Mouse (Mus musculus) right cerebral cortex, postnatal 25 days (tissue): Measurements from ENCODE around the gene Mfsd13b.

ENCODE experiments used
- DNase-seq: peaks from one replicate; pipeline ENCODE4 v3.0.0; 2022

Mfsd13b gene

DNA sequence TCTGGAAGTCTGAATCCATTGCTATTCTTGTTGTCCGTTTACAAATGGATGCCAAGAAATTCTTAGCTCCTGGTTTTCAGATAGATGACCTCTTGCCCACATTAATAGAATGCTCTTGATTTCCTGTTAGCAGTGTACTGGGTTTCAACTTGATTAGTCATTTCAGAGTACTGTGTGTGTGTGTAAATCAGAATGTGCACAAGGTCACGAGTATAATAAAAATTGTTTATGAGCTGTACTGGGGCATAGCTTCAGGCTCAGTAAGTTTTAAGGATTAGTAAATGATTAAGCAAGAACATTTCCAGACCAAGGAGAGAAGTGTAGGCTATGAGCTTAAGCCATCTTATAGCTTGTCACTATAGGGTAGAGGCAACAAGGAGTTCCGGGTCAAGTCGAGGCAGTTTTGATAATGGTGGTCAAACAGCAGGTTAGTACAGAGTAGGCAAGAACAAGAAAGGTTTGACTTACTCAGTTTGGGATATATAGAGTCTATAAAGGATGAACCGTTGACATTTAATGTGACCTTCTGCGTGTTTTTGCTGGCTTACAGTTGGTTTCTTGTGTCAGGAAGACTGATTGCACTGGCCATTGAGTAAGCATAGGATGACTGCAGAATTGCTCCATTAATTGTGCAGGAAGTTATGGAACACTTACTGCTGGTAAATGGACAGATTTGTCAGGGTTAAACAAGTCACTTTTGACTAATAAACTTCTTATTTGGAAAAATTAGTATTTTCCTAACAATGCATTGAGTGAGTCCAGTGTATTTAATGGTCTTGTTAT, 63.6 kb downstream of the Mfsd13b start:
- no peak for DNase-seq

DNA sequence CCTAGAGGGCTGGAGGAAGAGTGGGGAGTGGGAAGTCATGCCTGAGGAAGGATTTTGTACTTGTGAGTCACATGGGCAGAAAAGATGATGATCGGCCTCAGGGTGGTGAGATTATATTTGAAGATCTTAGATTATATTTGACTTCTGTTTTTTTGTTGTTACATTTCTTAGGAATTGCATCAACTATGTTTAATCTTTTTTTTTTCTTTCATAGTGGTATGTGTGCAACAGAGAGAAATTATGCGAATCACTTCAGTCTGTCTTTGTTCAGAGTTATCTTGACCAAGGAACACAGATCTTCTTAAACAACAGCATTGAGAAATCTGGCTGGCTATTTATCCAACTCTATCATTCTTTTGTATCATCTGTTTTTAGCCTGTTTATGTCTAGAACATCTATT, 65.3 kb downstream of the Mfsd13b start:
- DNase-seq: no peak

DNA sequence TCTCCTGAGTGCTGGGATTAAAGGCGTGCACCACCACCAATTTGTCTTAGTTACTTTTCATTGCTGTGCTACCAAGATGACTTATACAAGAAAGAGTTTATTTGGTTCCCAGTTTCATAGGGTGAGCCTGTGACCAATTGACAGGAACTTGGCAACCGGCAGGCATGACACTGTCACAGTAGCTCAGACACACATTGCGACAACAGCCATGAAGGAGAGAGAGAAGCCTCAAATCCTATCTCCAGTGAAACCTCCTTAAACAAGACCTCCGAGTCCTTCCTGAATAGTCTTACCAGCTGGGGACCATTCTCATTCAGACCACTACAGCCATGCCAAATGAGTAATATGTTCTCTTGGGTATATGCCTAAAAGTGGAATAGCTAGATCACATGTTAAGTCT, 70.8 kb downstream of the Mfsd13b start:
- DNase-seq: no peak

DNA sequence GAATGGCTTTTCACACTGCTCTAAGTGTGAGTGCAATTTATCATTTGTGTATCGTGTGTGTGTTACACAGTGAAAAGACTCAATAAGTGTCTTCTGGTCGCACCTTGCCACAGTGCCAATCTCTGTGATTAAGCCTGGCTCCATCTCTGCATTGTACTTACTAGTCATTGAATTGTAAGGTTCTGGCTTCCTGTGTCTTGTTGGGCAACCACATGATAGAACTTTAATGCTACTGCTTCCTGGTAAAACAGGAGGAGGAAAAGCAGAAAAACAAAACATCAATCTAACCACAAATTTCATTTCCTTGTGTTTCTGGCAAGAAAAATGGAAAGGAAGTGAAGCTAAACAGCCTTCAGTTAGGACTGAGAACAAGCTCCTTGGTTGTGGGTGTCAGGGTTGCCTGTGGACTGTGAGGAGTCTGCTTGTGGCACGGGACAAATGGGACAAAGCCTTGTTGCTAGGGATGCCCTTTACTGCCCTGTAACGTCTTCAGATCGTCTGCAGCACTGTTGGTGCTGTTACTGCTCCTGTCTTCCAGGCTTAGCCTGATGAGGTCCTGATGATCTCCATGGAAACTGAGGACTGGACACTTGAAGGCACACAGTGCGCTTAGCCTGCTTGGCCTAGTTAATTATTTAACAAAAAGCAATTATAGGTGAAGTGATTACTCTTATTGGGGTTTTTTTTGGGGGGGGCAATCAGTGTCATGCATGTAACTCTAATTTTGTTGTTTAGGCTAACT, 77.3 kb downstream of the Mfsd13b start:
- no peak for DNase-seq

DNA sequence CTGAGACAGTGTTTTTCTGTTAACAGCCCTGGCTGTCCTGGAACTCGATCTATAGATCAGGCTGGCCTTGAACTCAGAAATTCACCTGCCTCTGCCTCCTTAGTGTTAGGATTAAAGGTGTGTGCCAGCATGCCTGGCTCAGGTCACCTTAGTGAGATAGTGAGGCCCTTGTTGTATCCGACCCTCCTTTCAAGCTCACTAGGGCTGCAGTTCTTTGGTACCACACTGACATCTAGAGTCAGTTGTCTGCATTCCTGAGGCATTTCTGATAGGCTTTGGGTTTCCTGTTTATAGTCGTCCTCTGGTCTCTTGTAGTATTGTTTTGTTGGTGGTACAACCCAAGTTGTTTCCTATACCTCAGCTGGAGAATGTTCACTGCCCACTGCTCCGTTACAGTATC, 82.0 kb downstream of the Mfsd13b start:
- no peak for DNase-seq
